10 mouse cellular contexts compared by ENCODE assay signal in genomic region chr15:59826164-59826950, GRCm38 (mm10).
A peak's percentile ranks its signal among the peaks of the same experiment; 100 is the strongest.
DNase-seq lines count a peak whose midpoint lies in the region.
"Had no signal": no experiment of that assay in that cellular context is flagged by ENCODE, and none has a peak within 500 bp of the region (broad histone marks: within the 10 kb centered on the region; RNA-seq: fewer than 3 reads in every experiment).

No protein-coding gene starts in this region.

- peak; percentile 14 for DNase-seq in adrenal gland, adult 8-10 months
- DNase-seq in adrenal gland, postnatal 4 days (ENCODE audit: low spot score in 2 of 2): no peak
- DNase-seq in 3134 (ENCODE audit: extremely low read depth, insufficient read length, low spot score) (peak; percentile 22), liver (no peak)
- DNase-seq in cerebellum, postnatal 14 days: peak; percentile 85
- peak; percentile 84 for DNase-seq in kidney, adult 9 months
- DNase-seq in ovary, adult 18-20 months (ENCODE audit: low spot score): no peak
- no peak for DNase-seq in right cerebral cortex, postnatal 25 days
- DNase-seq: B cell, adult 2 months; thymus, postnatal 36 days had no signal

Comparison
In these comparisons a context has a peak if more than half of its experiments do, and no peak if none do; other contexts are left out.
1. DNase-seq: peak in adrenal gland, adult 8-10 months (single experiment), 3134 (single experiment), cerebellum, postnatal 14 days (2 of 2) and kidney, adult 9 months (single experiment); none in adrenal gland, postnatal 4 days (0 of 2), ovary, adult 18-20 months (single experiment), liver (single experiment) and right cerebral cortex, postnatal 25 days (single experiment).